Mouse (Mus musculus): ENCODE results near the gene Ifngr2. TPM values are rescaled to one million over a fixed set of nuclear protein-coding genes. Genes with fewer than 3 reads are reported as not detected.
"Not testable (repeated sequence)": the region's sequence is repeated elsewhere in the genome, so short reads cannot be mapped to it uniquely, and the experiment has no call there.

The Ifngr2 gene
- polyA plus RNA-seq, 1 experiment from 2014 or later: 50.2 TPM

DNA sequence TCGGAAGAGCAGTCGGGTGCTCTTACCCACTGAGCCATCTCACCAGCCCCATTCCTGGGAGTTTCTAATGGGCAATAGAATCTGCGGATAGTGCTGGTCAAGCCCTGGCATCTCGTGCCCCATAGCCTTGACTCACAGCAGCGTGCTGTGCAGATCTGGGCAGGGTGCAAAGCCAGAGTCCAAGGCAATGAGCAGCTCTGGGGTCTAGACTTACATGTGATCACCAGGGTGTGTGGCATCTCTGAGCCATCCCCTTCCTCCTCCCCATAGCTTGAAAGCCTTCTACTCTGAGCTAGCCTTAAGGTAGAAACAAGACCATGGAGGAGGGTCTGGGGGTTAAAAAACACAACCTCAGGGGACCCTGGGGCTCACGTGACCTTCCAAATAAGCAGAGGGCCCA lies 20.6 kb upstream of the Ifngr2 start:
- H3K9me3 ChIP-seq: no peaks in the 10 kb centered on the region
- no peak overlapping the region for H3K4me3 ChIP-seq
- H3K36me3 ChIP-seq: no peaks in the 10 kb centered on the region
- no peaks in the 10 kb centered on the region for H3K27me3 ChIP-seq
- H3K27ac ChIP-seq: no peak overlapping the region
- 92% methylated on average over 6 of the region's 6 CpGs for WGBS
- no peak overlapping the region for H3K9ac ChIP-seq
- H3K4me1 ChIP-seq: peaks cover 6% of the 10 kb centered on the region; the same call in 1 of the 2 replicates
- no peak overlapping the region for H3K4me2 ChIP-seq
- ATAC-seq (ENCODE audit: borderline replicate concordance, extremely low read depth, low FRiP score, low TSS enrichment): no peak

DNA sequence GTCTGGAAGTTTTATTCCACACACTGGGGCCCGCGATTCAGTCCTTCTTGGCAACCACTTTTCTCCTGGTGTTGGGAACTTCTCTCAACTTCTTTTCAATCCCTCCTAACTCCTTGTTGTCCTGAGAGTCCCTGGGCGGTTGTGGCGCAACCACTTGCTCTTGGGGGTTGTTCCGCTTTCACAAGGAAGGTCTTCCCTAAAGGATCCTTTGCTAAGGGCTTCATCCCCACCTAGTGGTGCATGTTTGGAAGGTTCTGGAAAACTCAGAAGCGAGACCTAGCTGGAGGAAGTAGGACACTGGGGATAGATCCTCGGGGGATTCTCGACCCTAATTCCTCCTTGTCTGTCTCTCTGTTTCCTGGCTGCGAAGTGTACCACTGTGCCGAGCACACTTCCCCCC lies 19.8 kb upstream of the Ifngr2 start:
- Histone ChIP-seq H3K9me3 (no peaks in the 10 kb centered on the region), H3K9ac (no peak overlapping the region), H3K4me3 (no peak overlapping the region), H3K36me3 (no peaks in the 10 kb centered on the region), H3K27me3 (no peaks in the 10 kb centered on the region), H3K27ac (no peak overlapping the region), H3K4me1 (peaks cover 6% of the 10 kb centered on the region; the same call in 1 of the 2 replicates), H3K4me2 (no peak overlapping the region)
- no peak for ATAC-seq (ENCODE audit: borderline replicate concordance, extremely low read depth, low FRiP score, low TSS enrichment)
- 67% methylated on average over 10 of the region's 10 CpGs for WGBS

DNA sequence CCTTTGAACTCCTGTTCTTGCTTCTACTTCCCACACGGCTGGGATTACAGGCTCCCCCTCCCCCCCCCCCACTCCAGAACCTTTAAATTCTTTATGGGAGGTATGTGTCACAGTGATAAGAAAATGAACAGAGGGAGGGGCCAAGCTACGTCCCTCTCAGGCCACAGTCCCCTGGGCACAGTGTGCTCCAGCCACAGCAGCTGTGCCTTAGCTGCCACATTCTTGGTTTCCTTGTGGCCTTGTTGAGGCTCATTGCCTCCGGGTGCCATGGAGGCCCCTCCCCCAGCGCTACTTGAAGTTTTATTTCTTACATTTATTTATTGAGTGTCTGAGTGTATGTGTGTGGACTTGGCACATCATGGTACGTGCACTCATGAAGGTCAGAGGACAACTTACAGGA lies 19.4 kb upstream of the Ifngr2 start:
- Histone ChIP-seq H3K27ac (no peak overlapping the region), H3K4me1 (peaks cover 6% of the 10 kb centered on the region; the same call in 1 of the 2 replicates), H3K36me3 (no peaks in the 10 kb centered on the region), H3K4me3 (no peak overlapping the region), H3K9me3 (no peaks in the 10 kb centered on the region), H3K27me3 (no peaks in the 10 kb centered on the region), H3K9ac (no peak overlapping the region), H3K4me2 (no peak overlapping the region)
- WGBS: 30% methylated on average over 5 of the region's 5 CpGs
- no peak for ATAC-seq (ENCODE audit: borderline replicate concordance, extremely low read depth, low FRiP score, low TSS enrichment)

DNA sequence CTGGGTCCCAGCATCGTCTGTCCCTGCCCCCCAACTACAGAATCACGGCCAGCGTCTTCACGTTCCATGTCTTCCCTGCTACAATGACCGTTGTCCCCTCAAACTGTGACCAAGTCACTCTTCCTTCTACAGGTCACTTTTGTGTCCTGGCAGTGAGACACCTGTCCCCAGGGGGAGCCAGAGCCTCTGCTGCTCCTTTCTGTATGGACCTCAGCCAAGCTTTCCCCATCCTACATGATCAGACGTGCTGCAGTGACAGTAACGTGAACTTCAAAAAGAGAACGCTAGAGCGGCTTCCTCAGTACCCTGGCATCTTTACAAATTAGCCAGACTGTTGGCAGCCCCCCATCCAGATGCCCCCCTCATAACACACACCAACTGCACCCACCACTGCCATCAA lies 18.3 kb upstream of the Ifngr2 start:
- Histone ChIP-seq H3K4me2 (no peak overlapping the region), H3K4me3 (no peak overlapping the region), H3K4me1 (peaks cover 6% of the 10 kb centered on the region; the same call in 1 of the 2 replicates), H3K9ac (no peak overlapping the region), H3K36me3 (no peaks in the 10 kb centered on the region), H3K27ac (no peak overlapping the region), H3K27me3 (no peaks in the 10 kb centered on the region), H3K9me3 (no peaks in the 10 kb centered on the region)
- no peak for ATAC-seq (ENCODE audit: borderline replicate concordance, extremely low read depth, low FRiP score, low TSS enrichment)
- WGBS: 70% methylated on average over 9 of the region's 9 CpGs

DNA sequence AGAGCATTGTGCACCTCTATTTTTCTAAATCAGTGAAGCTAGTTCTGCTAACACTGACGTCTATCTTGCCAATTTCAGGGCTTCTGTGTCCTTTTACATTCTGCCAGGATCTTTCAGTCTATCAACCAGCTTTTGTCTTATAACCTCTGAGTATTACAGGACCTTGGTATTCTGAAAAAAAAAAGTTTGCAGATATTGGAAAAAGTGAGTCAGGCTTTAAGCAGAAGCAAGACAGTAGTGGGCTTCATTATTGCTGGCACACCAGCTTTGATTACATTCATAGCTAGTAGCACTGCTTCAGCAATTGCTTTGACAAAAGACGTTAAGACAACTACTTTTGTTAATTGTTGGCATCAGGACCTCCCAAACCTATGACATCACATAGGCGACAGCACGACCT lies 16.0 kb upstream of the Ifngr2 start:
- not testable (repeated sequence) for H3K9me3 ChIP-seq; ATAC-seq (ENCODE audit: borderline replicate concordance, extremely low read depth, low FRiP score, low TSS enrichment); H3K27me3 ChIP-seq; H3K36me3 ChIP-seq; H3K27ac ChIP-seq; H3K4me1 ChIP-seq; H3K9ac ChIP-seq; H3K4me2 ChIP-seq; H3K4me3 ChIP-seq
- 71% methylated on average over 4 of the region's 4 CpGs for WGBS

DNA sequence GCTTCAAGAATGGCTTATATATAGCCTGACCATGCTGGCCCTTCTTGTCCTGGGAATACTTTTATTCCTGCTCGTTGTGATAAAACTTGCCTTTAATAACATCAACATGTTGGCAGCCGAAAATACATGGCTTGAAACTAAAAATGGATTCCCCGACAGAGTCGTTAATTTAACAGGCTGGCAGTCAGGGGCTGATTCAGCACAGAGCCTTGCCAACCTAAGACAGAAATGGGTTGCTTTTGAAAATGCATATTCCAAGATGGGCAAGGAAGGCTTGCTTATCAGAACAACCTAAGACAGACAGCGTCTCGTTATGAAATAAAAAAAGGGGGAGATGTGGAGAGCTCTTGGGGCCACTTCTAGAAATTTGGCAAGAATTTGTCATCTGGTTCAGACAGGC lies 15.0 kb upstream of the Ifngr2 start:
- no peak overlapping the region for H3K4me3 ChIP-seq
- no peaks in the 10 kb centered on the region for H3K27me3 ChIP-seq
- H3K4me2 ChIP-seq: no peak overlapping the region
- no peak overlapping the region for H3K9ac ChIP-seq
- 62% methylated on average over 6 of the region's 6 CpGs for WGBS
- H3K36me3 ChIP-seq: no peaks in the 10 kb centered on the region
- ATAC-seq (ENCODE audit: borderline replicate concordance, extremely low read depth, low FRiP score, low TSS enrichment): no peak
- no peaks in the 10 kb centered on the region for H3K9me3 ChIP-seq
- H3K4me1 ChIP-seq: peaks cover 6% of the 10 kb centered on the region; the same call in 1 of the 2 replicates
- no peak overlapping the region for H3K27ac ChIP-seq

DNA sequence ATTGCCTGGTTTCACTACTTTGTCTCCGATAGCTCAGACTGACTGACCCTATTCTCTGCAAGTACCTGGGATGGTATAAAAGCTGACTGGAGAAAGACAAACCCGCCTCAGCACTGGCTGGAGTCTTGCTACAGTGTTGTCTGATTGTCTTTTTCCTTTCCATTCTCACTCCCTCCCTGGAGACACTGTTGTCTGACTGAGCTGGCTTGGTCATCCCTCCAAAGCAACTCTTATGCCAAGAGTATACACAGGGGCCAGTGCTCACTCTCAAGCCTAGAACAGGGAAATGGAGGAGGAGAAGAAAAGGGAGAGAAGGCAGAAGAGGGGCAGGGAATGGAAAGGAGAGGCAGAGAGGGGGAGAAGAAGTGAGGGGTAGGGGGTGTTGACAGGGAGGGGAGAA lies 14.4 kb upstream of the Ifngr2 start:
- Histone ChIP-seq H3K9me3 (no peaks in the 10 kb centered on the region), H3K4me2 (no peak overlapping the region), H3K4me3 (no peak overlapping the region), H3K36me3 (no peaks in the 10 kb centered on the region), H3K9ac (no peak overlapping the region), H3K4me1 (peaks cover 3% of the 10 kb centered on the region; the same call in 1 of the 2 replicates), H3K27me3 (no peaks in the 10 kb centered on the region), H3K27ac (no peak overlapping the region)
- 43% methylated on average over 2 of the region's 2 CpGs for WGBS
- no peak for ATAC-seq (ENCODE audit: borderline replicate concordance, extremely low read depth, low FRiP score, low TSS enrichment)

DNA sequence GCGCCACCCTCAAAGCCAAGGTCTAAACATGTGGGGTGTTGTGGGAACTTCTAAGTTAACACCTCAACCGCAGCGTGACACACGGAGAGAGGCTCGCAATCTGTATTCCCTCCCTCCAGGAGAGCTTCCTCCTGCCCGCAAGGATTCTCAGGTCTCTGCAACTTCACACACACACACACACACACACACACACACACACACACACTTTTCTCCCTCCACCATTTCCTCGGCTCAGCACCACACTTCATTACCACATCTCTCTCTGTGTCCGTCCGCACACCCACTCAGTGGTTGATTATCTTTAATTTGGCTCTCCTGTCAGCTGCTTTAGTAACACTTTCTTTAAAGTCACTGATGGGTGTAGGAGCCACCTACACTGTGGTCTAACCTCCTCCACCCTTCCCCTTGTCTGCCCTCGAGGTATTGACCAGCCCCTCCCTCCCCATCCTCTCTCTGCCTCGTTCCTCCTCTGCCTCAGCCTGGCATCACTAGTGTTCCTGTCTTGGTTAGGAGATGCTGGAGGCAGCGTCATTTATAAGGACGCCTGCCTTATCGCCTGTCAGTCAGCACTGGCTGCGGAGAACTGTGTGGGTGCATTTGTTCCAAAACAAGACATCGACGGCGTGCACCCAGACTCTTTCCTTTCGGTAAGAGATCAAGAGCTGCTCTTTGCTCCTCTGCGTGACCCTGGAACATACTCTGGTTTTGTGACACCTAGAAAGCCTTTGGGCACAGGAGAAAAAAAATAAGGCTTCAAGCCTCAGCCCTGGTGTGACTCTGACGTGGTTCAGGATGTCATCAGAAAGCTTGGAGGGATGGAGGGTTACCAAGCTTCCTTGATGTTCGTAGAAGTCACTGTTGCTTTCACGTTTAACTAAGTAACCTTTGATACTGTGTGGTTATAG lies 13.5 kb upstream of the Ifngr2 start:
- no peak for ATAC-seq (ENCODE audit: borderline replicate concordance, extremely low read depth, low FRiP score, low TSS enrichment)
- no peak overlapping the region for H3K4me3 ChIP-seq
- WGBS: 43% methylated on average over 23 of the region's 23 CpGs
- no peaks in the 10 kb centered on the region for H3K9me3 ChIP-seq
- peaks cover 6% of the 10 kb centered on the region for H3K4me1 ChIP-seq
- no peak overlapping the region for H3K4me2 ChIP-seq
- no peaks in the 10 kb centered on the region for H3K36me3 ChIP-seq
- H3K9ac ChIP-seq: no peak overlapping the region
- H3K27me3 ChIP-seq: no peaks in the 10 kb centered on the region
- H3K27ac ChIP-seq: no peak overlapping the region

DNA sequence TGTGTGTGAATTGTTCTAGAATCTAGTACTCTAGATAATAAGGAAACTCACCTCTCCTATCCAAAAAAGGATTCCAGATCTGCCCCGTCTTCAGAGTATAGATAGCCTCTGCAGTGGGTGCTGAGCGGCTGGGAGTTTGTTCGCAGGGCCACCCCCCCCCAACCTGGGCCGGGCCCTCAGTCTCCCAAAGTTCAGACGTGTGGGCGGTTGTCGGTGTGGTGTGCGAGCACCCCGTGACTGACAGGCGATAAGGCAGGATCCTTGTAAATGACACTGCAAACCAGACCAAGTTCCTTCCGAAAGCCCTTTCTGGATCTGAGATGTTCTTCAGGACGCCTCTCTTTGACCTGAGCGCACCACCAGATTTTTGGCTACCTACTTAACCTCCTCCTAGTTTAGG lies 12.4 kb upstream of the Ifngr2 start:
- 50% methylated on average over 13 of the region's 13 CpGs for WGBS
- peaks cover 9% of the 10 kb centered on the region for H3K4me1 ChIP-seq
- H3K27ac ChIP-seq: no peak overlapping the region
- ATAC-seq (ENCODE audit: borderline replicate concordance, extremely low read depth, low FRiP score, low TSS enrichment): peak; percentile 69; the same call in 1 of the 2 replicates
- no peaks in the 10 kb centered on the region for H3K9me3 ChIP-seq
- H3K4me3 ChIP-seq: no peak overlapping the region
- H3K36me3 ChIP-seq: no peaks in the 10 kb centered on the region
- H3K9ac ChIP-seq: no peak overlapping the region
- no peaks in the 10 kb centered on the region for H3K27me3 ChIP-seq
- H3K4me2 ChIP-seq: no peak overlapping the region

DNA sequence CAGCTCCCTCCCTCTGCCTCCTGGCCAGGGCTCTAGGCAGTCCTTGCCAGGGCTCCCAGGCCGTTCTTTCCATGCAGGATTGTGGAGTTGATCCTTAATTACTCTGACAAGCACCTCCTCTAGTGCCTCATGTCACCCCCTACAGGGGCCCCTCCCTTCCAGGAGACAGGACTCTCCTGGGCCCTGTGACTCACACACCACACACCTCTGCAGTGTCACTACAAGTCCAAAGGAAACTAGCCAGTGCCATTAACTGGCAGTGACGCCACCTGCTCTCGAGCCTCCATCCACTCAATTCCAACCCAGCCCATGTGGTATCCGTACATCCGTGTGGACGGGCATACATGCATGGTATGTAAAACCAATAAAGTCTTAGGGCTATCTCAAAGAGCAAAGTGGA lies 12.0 kb upstream of the Ifngr2 start:
- Histone ChIP-seq H3K9ac (no peak overlapping the region), H3K36me3 (no peaks in the 10 kb centered on the region), H3K4me2 (no peak overlapping the region), H3K27ac (no peak overlapping the region), H3K4me1 (peaks cover 9% of the 10 kb centered on the region), H3K27me3 (no peaks in the 10 kb centered on the region), H3K4me3 (no peak overlapping the region), H3K9me3 (no peaks in the 10 kb centered on the region)
- peak; percentile 40; the same call in 1 of the 2 replicates for ATAC-seq (ENCODE audit: borderline replicate concordance, extremely low read depth, low FRiP score, low TSS enrichment)
- WGBS: 75% methylated on average over 6 of the region's 6 CpGs

DNA sequence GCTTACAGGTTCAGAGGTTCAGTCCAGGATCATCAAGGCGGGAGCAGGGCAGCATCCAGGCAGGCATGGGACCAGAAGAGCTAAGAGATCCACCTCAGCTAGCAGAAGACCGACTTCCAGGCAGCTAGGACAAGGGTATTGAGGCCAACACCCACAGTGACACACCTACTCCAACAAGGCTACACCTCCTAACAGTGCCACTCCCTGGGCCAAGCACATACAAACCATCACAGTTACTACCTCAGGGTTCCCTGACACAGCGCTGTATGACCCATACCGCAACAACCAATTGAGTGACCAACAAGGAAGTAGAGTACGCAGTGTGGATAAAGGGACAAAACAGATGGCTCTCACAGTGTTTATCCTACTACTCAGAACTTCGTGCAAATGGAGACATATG lies 10.5 kb upstream of the Ifngr2 start:
- Histone ChIP-seq H3K9ac (no peak overlapping the region), H3K4me1 (peaks cover 6% of the 10 kb centered on the region), H3K36me3 (no peaks in the 10 kb centered on the region), H3K4me3 (no peak overlapping the region), H3K4me2 (no peak overlapping the region), H3K27me3 (no peaks in the 10 kb centered on the region), H3K27ac (no peak overlapping the region), H3K9me3 (no peaks in the 10 kb centered on the region)
- WGBS: 80% methylated on average over 6 of the region's 6 CpGs
- ATAC-seq (ENCODE audit: borderline replicate concordance, extremely low read depth, low FRiP score, low TSS enrichment): no peak

DNA sequence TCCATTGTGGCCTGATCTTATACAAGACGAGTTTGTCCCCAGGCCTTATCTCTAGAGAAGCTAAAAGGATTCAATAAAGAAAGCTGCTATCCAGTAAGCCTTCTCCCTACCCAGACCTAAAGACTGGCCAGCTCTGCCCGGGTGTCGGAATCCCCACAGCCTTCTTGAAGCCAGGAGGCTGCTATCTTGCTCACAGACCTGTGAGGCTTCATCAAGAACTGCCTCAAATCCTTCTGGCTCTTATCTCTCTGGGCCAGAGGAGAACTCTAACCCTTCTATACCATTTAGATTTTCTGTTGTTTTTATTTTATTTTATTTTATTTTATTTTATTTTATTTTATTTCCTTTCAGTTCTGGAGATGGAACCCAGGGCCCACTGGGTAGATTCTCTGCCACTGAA lies 9.8 kb upstream of the Ifngr2 start:
- Histone ChIP-seq H3K4me2 (no peak overlapping the region), H3K4me1 (peaks cover 11% of the 10 kb centered on the region), H3K4me3 (no peak overlapping the region), H3K9ac (no peak overlapping the region), H3K27ac (no peak overlapping the region), H3K36me3 (no peaks in the 10 kb centered on the region), H3K27me3 (no peaks in the 10 kb centered on the region), H3K9me3 (no peaks in the 10 kb centered on the region)
- 83% methylated on average over 3 of the region's 3 CpGs for WGBS
- no peak for ATAC-seq (ENCODE audit: borderline replicate concordance, extremely low read depth, low FRiP score, low TSS enrichment)
